25 mouse cellular contexts compared by ENCODE assay signal in genomic region chr3:52756006-52756405, GRCm38 (mm10).
DNase-seq lines count a peak whose midpoint lies in the region; TF ChIP-seq lines count a peak whose summit lies in the region.
"Had no signal": no experiment of that assay in that cellular context is flagged by ENCODE, and none has a peak within 500 bp of the region (broad histone marks: within the 10 kb centered on the region; RNA-seq: fewer than 3 reads in every experiment).

No protein-coding gene starts in this region.

- no peaks in the 10 kb centered on the region for H3K9me3 ChIP-seq in heart, embryonic 10.5 days
- no peaks in the 10 kb centered on the region for H3K9me3 ChIP-seq in CH12.LX (replicated peaks; ENCODE audit: low read length)
- H3K9me3 ChIP-seq: embryonic facial prominence, embryonic 12.5 days; embryonic facial prominence, embryonic 15.5 days; heart, embryonic 12.5 days; heart, embryonic 15.5 days had no signal

- peak; percentile 52 for DNase-seq in heart, embryonic 10.5 days (ENCODE audit: low spot score)
- DNase-seq in heart, postnatal 10 days: no peak
- DNase-seq in lung, postnatal 36 days: peak; percentile 20
- DNase-seq in lung, postnatal 4 days: no peak
- DNase-seq in CH12.LX (ENCODE audit: extremely low read depth): no peak
- no peak for DNase-seq in testis, postnatal 14 days (ENCODE audit: low spot score)
- DNase-seq: adrenal gland, adult 2 months; adrenal gland, postnatal 14 days; B cell, adult 2 months; cerebellum, adult 11 months; cerebellum, adult 2 months; cerebellum, adult 9-11 months; cerebellum, postnatal 25 days; forebrain, postnatal 0 days; gastrocnemius, adult 2 months; gastrocnemius, postnatal 14 days; heart, adult 2 months; heart, postnatal 14 days; heart, postnatal 4 days had no signal

- TF ChIP-seq EP300 in CH12.LX (IDR thresholded peaks at IDR 0.05; ENCODE audit: low read length): no peak

- no peaks in the 10 kb centered on the region for H3K79me2 ChIP-seq in CH12.LX (replicated peaks; ENCODE audit: control insufficient read depth, extremely low read depth, insufficient read depth, poor library complexity, severe bottlenecking)

- TF ChIP-seq POLR2A in CH12.LX (IDR thresholded peaks at IDR 0.05; ENCODE audit: low read depth, low read length): no peak

- no peaks in the 10 kb centered on the region for H3K27me3 ChIP-seq in heart, embryonic 10.5 days (ENCODE audit: insufficient read depth, poor library complexity, severe bottlenecking)
- H3K27me3 ChIP-seq in CH12.LX (replicated peaks): no peaks in the 10 kb centered on the region
- H3K27me3 ChIP-seq: embryonic facial prominence, embryonic 12.5 days; embryonic facial prominence, embryonic 15.5 days; heart, embryonic 12.5 days; heart, embryonic 15.5 days had no signal

- dilution Hi-C loops in CH12.LX (cut with MboI; ENCODE audit: extremely low pct_ligation_motif_present, extremely low pct_unique_long_range_greater_than_20kb, low sequenced_read_pairs): no loop called here

- no peak overlapping the region for H3K4me3 ChIP-seq in heart, embryonic 10.5 days
- H3K4me3 ChIP-seq in CH12.LX (replicated peaks in 1 of 3; ENCODE audit: low read depth in 2 of 3, low read length in 2 of 3, poor library complexity in 1 of 3): no peak overlapping the region
- H3K4me3 ChIP-seq: embryonic facial prominence, embryonic 12.5 days; embryonic facial prominence, embryonic 15.5 days; gastrocnemius, adult 2 months; heart, adult 2 months; heart, embryonic 12.5 days; heart, embryonic 15.5 days had no signal

- H3K27ac ChIP-seq in heart, embryonic 10.5 days: no peak overlapping the region
- H3K27ac ChIP-seq in CH12.LX (ENCODE audit: insufficient read depth, low read depth): no peak overlapping the region
- H3K27ac ChIP-seq: embryonic facial prominence, embryonic 12.5 days; embryonic facial prominence, embryonic 15.5 days; gastrocnemius, adult 2 months; heart, adult 2 months; heart, embryonic 15.5 days; hindbrain, embryonic 14.5 days; hindbrain, postnatal 0 days had no signal

- no peak overlapping the region for H3K4me2 ChIP-seq in CH12.LX (ENCODE audit: insufficient read depth, low read depth, poor library complexity, severe bottlenecking)
- H3K4me2 ChIP-seq: embryonic facial prominence, embryonic 12.5 days; embryonic facial prominence, embryonic 15.5 days; heart, embryonic 12.5 days; heart, embryonic 15.5 days; hindbrain, embryonic 14.5 days had no signal

- 73% methylated on average over 5 of the region's 5 CpGs for WGBS in heart, embryonic 10.5 days

- in situ Hi-C loops in CH12.LX (cut with MboI; ENCODE audit: low pct_ligation_motif_present, low pct_unique_long_range_greater_than_20kb, low sequenced_read_pairs): loop anchor here (25.0 kb wide), 1 partner anchor 494 kb away; the partner anchor contains the start of gene Foxo1

- H3K4me1 ChIP-seq in heart, embryonic 10.5 days: no peaks in the 10 kb centered on the region
- H3K4me1 ChIP-seq in CH12.LX (ENCODE audit: control insufficient read depth in 1 of 2, insufficient read depth in 2 of 2): peaks cover 0 to 9% of the 10 kb centered on the region in 2 experiments; a peak in 2 of 4 replicates
- H3K4me1 ChIP-seq: embryonic facial prominence, embryonic 12.5 days; embryonic facial prominence, embryonic 15.5 days; heart, embryonic 12.5 days; heart, embryonic 15.5 days had no signal

- H3K9ac ChIP-seq in CH12.LX (ENCODE audit: insufficient read depth, low read depth): no peak overlapping the region
- H3K9ac ChIP-seq: embryonic facial prominence, embryonic 12.5 days; embryonic facial prominence, embryonic 15.5 days; forebrain, postnatal 0 days; heart, embryonic 12.5 days; heart, embryonic 15.5 days; hindbrain, embryonic 14.5 days had no signal

- TF ChIP-seq CTCF in CH12.LX (conservative IDR thresholded peaks at IDR 0.05 in 1 of 2, IDR thresholded peaks at IDR 0.05 in 1 of 2; ENCODE audit: low read depth in 2 of 2, low read length in 2 of 2): no peak

- intact Hi-C loops in heart, postnatal 10 days (cut with DNase I): loop anchor here (5.0 kb wide), 1 partner anchor 124 kb away; no protein-coding TSS in a partner anchor

- no peaks in the 10 kb centered on the region for H3K36me3 ChIP-seq in heart, embryonic 10.5 days
- no peaks in the 10 kb centered on the region for H3K36me3 ChIP-seq in CH12.LX (replicated peaks in 1 of 2; ENCODE audit: control insufficient read depth in 1 of 2, insufficient read depth in 1 of 2, low read length in 1 of 2)
- H3K36me3 ChIP-seq: embryonic facial prominence, embryonic 12.5 days; embryonic facial prominence, embryonic 15.5 days; heart, embryonic 12.5 days; heart, embryonic 15.5 days had no signal

- TF ChIP-seq RAD21 in CH12.LX (IDR thresholded peaks at IDR 0.05; ENCODE audit: low read depth, low read length): no peak

TF ChIP-seq in CH12.LX, 34 proteins besides CTCF, POLR2A, EP300 and RAD21:
- TF ChIP-seq RCOR1 (conservative IDR thresholded peaks at IDR 0.05; ENCODE audit: low read depth, low read length) (no peak), USF2 (conservative IDR thresholded peaks at IDR 0.05; ENCODE audit: low read depth, low read length) (peak; percentile 20; the same call in 1 of the 2 replicates)

Comparison
In these comparisons a context has a peak if more than half of its experiments do, and no peak if none do; other contexts are left out.
1. DNase-seq: peak in heart, embryonic 10.5 days (single experiment) and lung, postnatal 36 days (single experiment); none in heart, postnatal 10 days (0 of 2), lung, postnatal 4 days (0 of 2), CH12.LX (single experiment) and testis, postnatal 14 days (single experiment).